Mouse (Mus musculus): ENCODE results near the gene Vmn1r57.
"Not testable (repeated sequence)": the region's sequence is repeated elsewhere in the genome, so short reads cannot be mapped to it uniquely, and the experiment has no call there.

- not testable (repeated sequence) for TF ChIP-seq POLR2A (IDR thresholded peaks at IDR 0.05; ENCODE audit: low read depth, low read length); CTCF (IDR thresholded peaks at IDR 0.05; ENCODE audit: extremely low read depth, insufficient read depth, insufficient read length, insufficient replicate concordance)
Observed at GRCm38 (mm10) chr7:5218193-5218592, at the start of gene Vmn1r57.

Data from spleen, adult 2 months (tissue).